Mouse (Mus musculus) ES-Bruce4 (cell line): ENCODE data around the gene Ift81. TPM values are rescaled to one million over a fixed set of nuclear protein-coding genes. Genes with fewer than 3 reads are reported as not detected.

Experiments
- H3K27ac ChIP-seq: 2 replicates; pipeline ENCODE4 v1.5.1; 2012; ENCODE audit warnings: low read length, inconsistent platforms; ENCODE audit not compliant: insufficient read depth
- H3K27me3 ChIP-seq: 2 replicates; pipeline ENCODE4 v1.6.1; 2012; ENCODE audit warnings: mild to moderate bottlenecking, low read length, inconsistent platforms; ENCODE audit not compliant: control insufficient read depth, poor library complexity, insufficient read depth, severe bottlenecking
- H3K36me3 ChIP-seq: 2 replicates; pipeline ENCODE4 v1.6.1; 2012; ENCODE audit warnings: inconsistent platforms, mild to moderate bottlenecking, low read length, moderate library complexity; ENCODE audit not compliant: control insufficient read depth, poor library complexity, insufficient read depth, severe bottlenecking
- H3K4me1 ChIP-seq: one replicate; pipeline ENCODE4 v1.8.1; 2011; ENCODE audit warnings: low read length; ENCODE audit not compliant: control insufficient read depth, insufficient read depth
- H3K4me3 ChIP-seq: 2 replicates; pipeline ENCODE4 v1.5.1; 2011; ENCODE audit warnings: low read depth, mild to moderate bottlenecking, low read length
- H3K9ac ChIP-seq: 2 replicates; pipeline ENCODE4 v1.6.1; 2012; ENCODE audit warnings: low read depth, mild to moderate bottlenecking, inconsistent platforms; ENCODE audit not compliant: poor library complexity, severe bottlenecking
- H3K9me3 ChIP-seq: replicated peaks from 2 replicates; pipeline ENCODE4 v1.6.1; 2012; ENCODE audit warnings: mild to moderate bottlenecking, low read length, inconsistent platforms; ENCODE audit not compliant: control insufficient read depth, poor library complexity, insufficient read depth, severe bottlenecking
- CTCF ChIP-seq: IDR thresholded peaks from one replicate; pipeline ENCODE4 v1.8.1; 2011; ENCODE audit warnings: low read depth, low read length
- EP300 ChIP-seq: IDR thresholded peaks from 2 replicates; pipeline ENCODE4 v1.6.1; 2011; ENCODE audit warnings: low read depth, low read length; ENCODE audit not compliant: insufficient read depth
- POLR2A ChIP-seq: IDR thresholded peaks from one replicate; pipeline ENCODE4 v1.8.1; 2011; ENCODE audit warnings: low read length; ENCODE audit not compliant: insufficient read depth
- polyA plus RNA-seq: library from polyadenylated mRNA; stranded (reverse); fragments of >200 nt; gene quantifications from 2 replicates; pipeline ENCODE4 v1.2.4, GENCODE M21; 2011; ENCODE audit warnings: low read depth; ENCODE audit not compliant: missing spikeins, insufficient read depth, insufficient read length

Ift81 gene
- polyA plus RNA-seq, 1 experiment, result 36.9 TPM

DNA sequence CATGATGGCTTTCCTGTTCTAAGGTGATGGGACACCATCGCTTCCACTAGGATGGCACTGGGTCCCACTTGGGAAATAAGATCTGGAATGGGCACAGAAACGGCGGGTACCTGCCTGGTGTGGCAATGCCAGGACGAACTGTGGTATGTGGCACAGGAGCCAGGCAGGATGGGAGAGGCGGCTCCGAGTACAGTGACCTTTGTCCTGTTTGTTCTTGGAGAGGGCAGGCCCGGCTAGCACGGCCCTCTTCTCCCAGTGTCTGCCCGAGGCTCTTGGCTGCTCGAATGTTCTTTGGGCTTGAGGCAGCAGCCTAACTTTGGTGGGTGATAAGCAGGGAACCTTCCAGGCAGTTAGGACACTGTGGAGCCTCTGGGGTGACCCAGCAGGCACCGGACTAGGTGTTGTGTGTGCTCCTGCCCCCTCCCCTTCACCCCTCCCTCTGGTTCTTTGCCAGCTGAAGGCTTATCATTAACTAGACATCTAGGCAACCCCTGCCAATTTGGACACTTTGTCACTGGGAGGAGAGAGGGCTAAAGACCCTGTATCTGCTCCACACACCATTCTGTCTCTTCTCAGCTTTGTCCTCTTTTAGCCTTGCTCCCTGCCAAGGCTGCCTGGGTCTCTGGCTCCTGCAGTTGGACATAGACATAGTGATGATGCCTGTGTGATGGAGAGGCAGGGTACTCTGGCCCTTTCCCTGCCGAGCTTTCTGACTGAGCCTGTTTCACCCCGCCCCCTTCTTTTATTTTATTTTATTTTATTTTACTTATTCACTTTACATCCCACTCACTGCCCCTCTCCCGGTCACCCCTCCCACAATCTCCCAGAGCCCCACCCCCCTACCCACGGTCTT is 87.2 kb downstream of the Ift81 start:
- Histone ChIP-seq H3K27ac (no peak overlapping the region), H3K9ac (no peak overlapping the region), H3K9me3 (no peaks in the 10 kb centered on the region), H3K4me1 (no peaks in the 10 kb centered on the region), H3K27me3 (no peaks in the 10 kb centered on the region), H3K4me3 (peak overlapping the region; percentile 17; the same call in 1 of the 2 replicates), H3K36me3 (no peaks in the 10 kb centered on the region)
- TF ChIP-seq POLR2A, result no peak
- TF ChIP-seq EP300, result no peak
- no peak for TF ChIP-seq CTCF

DNA sequence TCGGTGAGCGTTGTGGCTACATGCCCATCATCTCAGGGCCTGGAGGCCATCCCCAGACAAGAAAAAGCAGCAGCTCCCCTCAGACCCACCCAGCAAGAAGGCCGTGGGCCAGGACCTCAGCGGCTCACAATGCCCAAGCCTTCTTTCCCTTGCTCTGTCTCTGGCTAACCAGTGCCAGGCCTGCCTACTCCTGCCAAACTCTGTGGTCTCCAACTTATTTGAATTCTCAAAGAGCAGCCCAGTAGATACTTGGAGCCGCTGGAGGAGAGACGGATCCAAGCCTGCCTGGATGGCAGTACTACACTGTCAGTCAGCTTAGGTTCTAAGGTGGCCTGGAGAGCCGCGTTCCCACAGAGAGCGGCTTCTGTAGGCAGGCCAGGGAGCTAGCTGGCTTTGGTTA is 87.9 kb downstream of the Ift81 start:
- peak overlapping the region; percentile 17; the same call in 1 of the 2 replicates for H3K4me3 ChIP-seq
- no peaks in the 10 kb centered on the region for H3K27me3 ChIP-seq
- H3K36me3 ChIP-seq, result no peaks in the 10 kb centered on the region
- no peaks in the 10 kb centered on the region for H3K9me3 ChIP-seq
- no peaks in the 10 kb centered on the region for H3K4me1 ChIP-seq
- no peak overlapping the region for H3K27ac ChIP-seq
- no peak overlapping the region for H3K9ac ChIP-seq
- TF ChIP-seq POLR2A (no peak), CTCF (no peak), EP300 (no peak)

DNA sequence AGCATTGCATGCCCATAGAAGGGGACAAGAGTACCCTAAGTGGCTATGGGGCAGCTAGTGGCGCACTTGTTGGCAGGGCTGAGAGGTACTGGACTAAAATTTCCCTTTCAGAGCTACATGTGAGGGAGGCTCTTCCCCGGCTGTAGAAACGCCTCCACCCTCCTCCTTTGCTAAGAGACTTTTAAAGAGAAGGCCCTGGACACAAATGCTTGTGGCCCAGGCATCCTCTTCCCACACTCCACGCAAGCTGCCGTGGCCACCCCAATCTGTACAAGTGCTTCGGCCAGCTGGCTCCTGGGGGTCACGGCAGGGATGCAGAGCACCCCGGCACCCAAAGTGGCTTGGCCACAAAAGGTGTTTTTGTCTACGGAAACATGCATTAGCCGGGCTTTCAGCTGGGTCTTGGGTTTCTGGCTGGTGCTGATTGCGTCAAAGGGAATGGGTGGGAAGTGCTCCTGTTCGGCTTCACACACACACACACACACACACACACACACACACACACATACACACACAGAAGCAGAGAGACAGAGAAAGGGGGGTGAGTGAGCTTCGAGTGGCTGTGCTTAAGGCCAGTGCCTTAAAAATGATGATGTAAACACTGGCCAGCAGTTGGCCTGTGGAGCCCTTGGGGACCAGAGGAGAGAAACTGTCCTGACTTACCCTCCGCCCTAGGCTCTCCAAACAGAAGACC is 88.9 kb downstream of the Ift81 start:
- no peaks in the 10 kb centered on the region for H3K27me3 ChIP-seq
- H3K36me3 ChIP-seq, result no peaks in the 10 kb centered on the region
- no peak overlapping the region for H3K27ac ChIP-seq
- H3K4me3 ChIP-seq, result no peak overlapping the region
- no peaks in the 10 kb centered on the region for H3K4me1 ChIP-seq
- no peak for TF ChIP-seq EP300
- no peak for TF ChIP-seq POLR2A
- no peak for TF ChIP-seq CTCF
- no peak overlapping the region for H3K9ac ChIP-seq
- H3K9me3 ChIP-seq, result no peaks in the 10 kb centered on the region

DNA sequence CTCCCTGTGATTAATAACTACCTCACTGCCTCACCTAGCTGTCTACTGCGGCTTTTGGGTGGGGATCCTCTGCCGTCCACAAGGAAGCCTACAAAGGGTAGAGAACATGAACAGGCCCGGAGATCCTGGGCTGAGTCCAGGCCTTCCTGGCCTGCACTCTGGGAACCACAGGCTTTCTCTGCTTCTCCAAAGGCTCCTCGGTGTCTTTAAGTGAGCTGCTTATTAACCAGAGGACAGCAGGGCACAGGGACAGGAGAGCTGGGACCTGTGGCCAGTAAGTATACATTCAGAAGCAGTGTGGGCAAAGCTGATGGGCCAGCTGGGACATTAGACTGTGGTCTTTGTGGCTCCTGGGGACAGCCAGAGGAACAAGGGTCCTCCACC is 89.5 kb downstream of the Ift81 start:
- TF ChIP-seq CTCF (no peak), EP300 (no peak), POLR2A (no peak)
- Histone ChIP-seq H3K27ac (no peak overlapping the region), H3K4me1 (no peaks in the 10 kb centered on the region), H3K9me3 (no peaks in the 10 kb centered on the region), H3K4me3 (no peak overlapping the region), H3K36me3 (no peaks in the 10 kb centered on the region), H3K9ac (no peak overlapping the region), H3K27me3 (no peaks in the 10 kb centered on the region)

DNA sequence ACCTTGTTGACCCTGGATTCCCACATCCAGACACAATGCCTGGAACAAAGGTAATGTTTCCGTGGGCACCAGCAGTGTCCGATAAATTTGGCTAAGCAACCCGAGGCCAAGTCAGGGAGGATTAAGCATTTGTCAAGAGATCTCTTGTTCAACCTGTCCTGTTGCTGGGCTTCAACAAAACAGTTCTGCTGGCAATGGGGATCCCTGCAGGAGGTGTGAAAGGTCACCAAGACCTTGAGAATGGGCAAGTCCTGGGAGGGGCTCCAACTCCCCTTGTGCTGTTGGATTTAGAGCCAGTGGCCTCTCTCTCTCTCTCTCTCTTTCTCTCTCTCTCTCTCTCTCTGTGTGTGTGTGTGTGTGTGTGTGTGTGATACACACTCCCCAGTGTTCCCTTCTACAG is 90.1 kb downstream of the Ift81 start:
- no peak overlapping the region for H3K27ac ChIP-seq

DNA sequence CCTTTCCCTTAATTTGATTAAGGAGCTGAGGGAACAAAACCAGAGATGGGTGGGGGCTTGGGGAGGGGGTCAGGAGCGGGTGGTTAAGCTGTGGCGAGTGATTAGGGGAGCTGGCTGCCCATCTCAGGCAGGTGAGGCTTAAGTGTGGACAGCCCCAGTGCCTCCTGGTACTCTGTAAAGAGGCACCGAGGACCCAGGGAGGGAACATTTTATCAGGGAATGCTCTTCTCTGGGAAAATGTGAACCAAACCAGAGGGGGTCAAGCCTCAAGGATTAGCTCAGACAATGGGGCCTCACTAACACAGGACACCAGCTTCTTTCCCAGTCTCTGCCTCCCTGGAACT is 93.2 kb downstream of the Ift81 start:
- H3K9ac ChIP-seq, result no peak overlapping the region
- no peaks in the 10 kb centered on the region for H3K27me3 ChIP-seq
- no peaks in the 10 kb centered on the region for H3K36me3 ChIP-seq
- no peak overlapping the region for H3K27ac ChIP-seq
- H3K4me3 ChIP-seq, result no peak overlapping the region
- peaks cover 7% of the 10 kb centered on the region for H3K4me1 ChIP-seq
- TF ChIP-seq EP300 (no peak), CTCF (no peak), POLR2A (no peak)
- H3K9me3 ChIP-seq, result no peaks in the 10 kb centered on the region

More for the DNA sequence above, 90.1 kb downstream of the Ift81 start:
- Histone ChIP-seq H3K36me3 (no peaks in the 10 kb centered on the region), H3K4me3 (no peak overlapping the region), H3K27me3 (no peaks in the 10 kb centered on the region), H3K9ac (no peak overlapping the region), H3K4me1 (no peaks in the 10 kb centered on the region), H3K9me3 (no peaks in the 10 kb centered on the region)
- TF ChIP-seq EP300 (no peak), CTCF (no peak), POLR2A (no peak)
